Mouse (Mus musculus) midbrain, embryonic 15.5 days (tissue): ENCODE data around the gene Cacnb2. TPM values are rescaled to one million over a fixed set of nuclear protein-coding genes. Genes with fewer than 3 reads are reported as not detected.

ENCODE experiments used
- ATAC-seq: fragments of 200-750 bp; cut with Nextera tagmentation; replicated peaks from 2 replicates; pipeline ENCODE4 v1.8.0; 2017; ENCODE audit warnings: moderate TSS enrichment
- H3K27ac ChIP-seq: fragments of 300-500 bp; sonication (generic); 2 replicates; pipeline ENCODE4 v1.5.1; 2015; ENCODE audit warnings: mild to moderate bottlenecking, inconsistent platforms
- H3K27me3 ChIP-seq: fragments of 300-500 bp; sonication (generic); replicated peaks from 2 replicates; pipeline ENCODE4 v1.6.1; 2015; ENCODE audit warnings: inconsistent platforms
- H3K36me3 ChIP-seq: fragments of 300-500 bp; sonication (generic); replicated peaks from 2 replicates; pipeline ENCODE4 v1.6.1; 2015; ENCODE audit warnings: inconsistent platforms
- H3K4me1 ChIP-seq: fragments of 300-500 bp; sonication (generic); 2 replicates; pipeline ENCODE4 v1.6.1; 2015; ENCODE audit warnings: inconsistent platforms
- H3K4me2 ChIP-seq: fragments of 300-500 bp; sonication (generic); 2 replicates; pipeline ENCODE4 v1.6.1; 2015; ENCODE audit warnings: inconsistent platforms, mild to moderate bottlenecking, moderate library complexity
- H3K4me3 ChIP-seq: fragments of 300-500 bp; sonication (generic); 2 replicates; pipeline ENCODE4 v1.5.1; 2015; ENCODE audit warnings: mild to moderate bottlenecking, inconsistent platforms
- H3K9ac ChIP-seq: fragments of 300-500 bp; sonication (generic); 2 replicates; pipeline ENCODE4 v1.6.1; 2015; ENCODE audit warnings: mild to moderate bottlenecking, inconsistent platforms
- H3K9me3 ChIP-seq: fragments of 300-500 bp; sonication (generic); 2 replicates; pipeline ENCODE4 v1.6.1; 2016; ENCODE audit warnings: inconsistent platforms
- WGBS: fragments of 180-500 bp; shearing (Covaris S2); methylation state at CpG from one replicate; pipeline ENCODE4 v1.1.7; 2015; ENCODE audit warnings: mixed read lengths; 5-methylcytosine and 5-hydroxymethylcytosine counted together
- polyA plus RNA-seq: library from polyadenylated mRNA; unstranded; fragments of >200 nt; fragmentation: Nextera tagmentation; extraction: Ambion mirVana; gene quantifications from 2 replicates; pipeline ENCODE4 v1.2.1, GENCODE M21; 2015

The Cacnb2 gene
- polyA plus RNA-seq, 1 experiment from 2014 or later: 8.2 TPM

GRCm38 (mm10) chr2:14814977-14815376 is 212.1 kb downstream of the Cacnb2 start:
- Histone ChIP-seq H3K36me3 (no peaks in the 10 kb centered on the region), H3K27me3 (no peaks in the 10 kb centered on the region), H3K4me3 (no peak overlapping the region), H3K9ac (no peak overlapping the region), H3K4me2 (no peak overlapping the region), H3K9me3 (no peaks in the 10 kb centered on the region), H3K27ac (no peak overlapping the region), H3K4me1 (no peaks in the 10 kb centered on the region)
- ATAC-seq: no peak

- H3K4me2 ChIP-seq: no peak overlapping the region
- H3K4me3 ChIP-seq: no peak overlapping the region
- WGBS: 44% methylated on average over 1 of the region's 1 CpGs
- no peak for ATAC-seq
- no peak overlapping the region for H3K9ac ChIP-seq
- H3K4me1 ChIP-seq: no peaks in the 10 kb centered on the region
- H3K27me3 ChIP-seq: no peaks in the 10 kb centered on the region
- no peaks in the 10 kb centered on the region for H3K36me3 ChIP-seq
- no peaks in the 10 kb centered on the region for H3K9me3 ChIP-seq
- no peak overlapping the region for H3K27ac ChIP-seq
Measured at GRCm38 (mm10) chr2:14818651-14819050, 215.8 kb downstream of the Cacnb2 start.

GRCm38 (mm10) chr2:14820946-14821345 is 218.1 kb downstream of the Cacnb2 start:
- no peak overlapping the region for H3K4me2 ChIP-seq
- no peak overlapping the region for H3K4me3 ChIP-seq
- H3K4me1 ChIP-seq: no peaks in the 10 kb centered on the region
- H3K27ac ChIP-seq: no peak overlapping the region
- H3K9me3 ChIP-seq: no peaks in the 10 kb centered on the region
- no peaks in the 10 kb centered on the region for H3K27me3 ChIP-seq
- ATAC-seq: no peak
- 77% methylated on average over 2 of the region's 2 CpGs for WGBS
- no peaks in the 10 kb centered on the region for H3K36me3 ChIP-seq
- no peak overlapping the region for H3K9ac ChIP-seq

GRCm38 (mm10) chr2:14823105-14823504 is 220.2 kb downstream of the Cacnb2 start:
- Histone ChIP-seq H3K36me3 (no peaks in the 10 kb centered on the region), H3K27ac (no peak overlapping the region), H3K27me3 (no peaks in the 10 kb centered on the region), H3K9me3 (no peaks in the 10 kb centered on the region), H3K4me2 (no peak overlapping the region), H3K4me3 (no peak overlapping the region), H3K9ac (no peak overlapping the region), H3K4me1 (no peaks in the 10 kb centered on the region)
- no peak for ATAC-seq

- Histone ChIP-seq H3K4me3 (no peak overlapping the region), H3K4me1 (no peaks in the 10 kb centered on the region), H3K9me3 (no peaks in the 10 kb centered on the region), H3K27me3 (no peaks in the 10 kb centered on the region), H3K36me3 (no peaks in the 10 kb centered on the region), H3K4me2 (no peak overlapping the region), H3K27ac (no peak overlapping the region), H3K9ac (no peak overlapping the region)
- peak; percentile 37; the same call in 1 of the 2 replicates for ATAC-seq
- 66% methylated on average over 11 of the region's 11 CpGs for WGBS
Measured at GRCm38 (mm10) chr2:14823816-14824348, 221.0 kb downstream of the Cacnb2 start.

- ATAC-seq: no peak
- Histone ChIP-seq H3K4me3 (no peak overlapping the region), H3K4me2 (no peak overlapping the region), H3K27ac (no peak overlapping the region), H3K9ac (no peak overlapping the region), H3K27me3 (no peaks in the 10 kb centered on the region), H3K36me3 (no peaks in the 10 kb centered on the region), H3K4me1 (no peaks in the 10 kb centered on the region), H3K9me3 (no peaks in the 10 kb centered on the region)
- 50% methylated on average over 4 of the region's 4 CpGs for WGBS
Measured at GRCm38 (mm10) chr2:14825146-14825545, 222.3 kb downstream of the Cacnb2 start.

GRCm38 (mm10) chr2:14829451-14829850 is 226.6 kb downstream of the Cacnb2 start:
- 67% methylated on average over 3 of the region's 3 CpGs for WGBS
- no peak for ATAC-seq
- Histone ChIP-seq H3K36me3 (no peaks in the 10 kb centered on the region), H3K27ac (no peak overlapping the region), H3K27me3 (no peaks in the 10 kb centered on the region), H3K4me2 (no peak overlapping the region), H3K4me3 (no peak overlapping the region), H3K4me1 (no peaks in the 10 kb centered on the region), H3K9me3 (no peaks in the 10 kb centered on the region), H3K9ac (no peak overlapping the region)

GRCm38 (mm10) chr2:14831308-14831707 is 228.4 kb downstream of the Cacnb2 start:
- WGBS: 75% methylated on average over 2 of the region's 2 CpGs
- ATAC-seq: no peak
- Histone ChIP-seq H3K4me1 (no peaks in the 10 kb centered on the region), H3K27ac (no peak overlapping the region), H3K4me2 (no peak overlapping the region), H3K36me3 (no peaks in the 10 kb centered on the region), H3K9ac (no peak overlapping the region), H3K27me3 (no peaks in the 10 kb centered on the region), H3K9me3 (no peaks in the 10 kb centered on the region), H3K4me3 (no peak overlapping the region)

- 81% methylated on average over 5 of the region's 5 CpGs for WGBS
- Histone ChIP-seq H3K9ac (no peak overlapping the region), H3K9me3 (no peaks in the 10 kb centered on the region), H3K36me3 (no peaks in the 10 kb centered on the region), H3K4me2 (no peak overlapping the region), H3K4me3 (no peak overlapping the region), H3K4me1 (no peaks in the 10 kb centered on the region), H3K27ac (no peak overlapping the region), H3K27me3 (no peaks in the 10 kb centered on the region)
- ATAC-seq: no peak
Measured at GRCm38 (mm10) chr2:14834700-14835317, 231.9 kb downstream of the Cacnb2 start.

- no peak for ATAC-seq
- Histone ChIP-seq H3K27ac (no peak overlapping the region), H3K4me3 (no peak overlapping the region), H3K4me1 (no peaks in the 10 kb centered on the region), H3K9ac (no peak overlapping the region), H3K9me3 (no peaks in the 10 kb centered on the region), H3K36me3 (no peaks in the 10 kb centered on the region), H3K4me2 (no peak overlapping the region), H3K27me3 (no peaks in the 10 kb centered on the region)
- WGBS: 56% methylated on average over 1 of the region's 1 CpGs
Measured at GRCm38 (mm10) chr2:14841272-14841671, 238.4 kb downstream of the Cacnb2 start.

GRCm38 (mm10) chr2:14846727-14847126 is 243.8 kb downstream of the Cacnb2 start:
- Histone ChIP-seq H3K4me1 (no peaks in the 10 kb centered on the region), H3K27ac (no peak overlapping the region), H3K9ac (no peak overlapping the region), H3K4me3 (no peak overlapping the region), H3K9me3 (no peaks in the 10 kb centered on the region), H3K4me2 (no peak overlapping the region), H3K27me3 (no peaks in the 10 kb centered on the region), H3K36me3 (no peaks in the 10 kb centered on the region)
- 66% methylated on average over 1 of the region's 1 CpGs for WGBS
- no peak for ATAC-seq

GRCm38 (mm10) chr2:14847188-14847587 is 244.3 kb downstream of the Cacnb2 start:
- WGBS: 91% methylated on average over 1 of the region's 1 CpGs
- Histone ChIP-seq H3K4me2 (no peak overlapping the region), H3K4me3 (no peak overlapping the region), H3K9ac (no peak overlapping the region), H3K27ac (no peak overlapping the region), H3K36me3 (no peaks in the 10 kb centered on the region), H3K4me1 (no peaks in the 10 kb centered on the region), H3K9me3 (no peaks in the 10 kb centered on the region), H3K27me3 (no peaks in the 10 kb centered on the region)
- ATAC-seq: no peak

- Histone ChIP-seq H3K27ac (no peak overlapping the region), H3K4me1 (no peaks in the 10 kb centered on the region), H3K36me3 (no peaks in the 10 kb centered on the region), H3K9ac (no peak overlapping the region), H3K9me3 (no peaks in the 10 kb centered on the region), H3K4me3 (no peak overlapping the region), H3K4me2 (no peak overlapping the region), H3K27me3 (no peaks in the 10 kb centered on the region)
- ATAC-seq: no peak
- 91% methylated on average over 1 of the region's 1 CpGs for WGBS
Measured at GRCm38 (mm10) chr2:14850831-14851230, 247.9 kb downstream of the Cacnb2 start.
